Mouse (Mus musculus): ENCODE data around the gene Fgr.

Gene Fgr

DNA sequence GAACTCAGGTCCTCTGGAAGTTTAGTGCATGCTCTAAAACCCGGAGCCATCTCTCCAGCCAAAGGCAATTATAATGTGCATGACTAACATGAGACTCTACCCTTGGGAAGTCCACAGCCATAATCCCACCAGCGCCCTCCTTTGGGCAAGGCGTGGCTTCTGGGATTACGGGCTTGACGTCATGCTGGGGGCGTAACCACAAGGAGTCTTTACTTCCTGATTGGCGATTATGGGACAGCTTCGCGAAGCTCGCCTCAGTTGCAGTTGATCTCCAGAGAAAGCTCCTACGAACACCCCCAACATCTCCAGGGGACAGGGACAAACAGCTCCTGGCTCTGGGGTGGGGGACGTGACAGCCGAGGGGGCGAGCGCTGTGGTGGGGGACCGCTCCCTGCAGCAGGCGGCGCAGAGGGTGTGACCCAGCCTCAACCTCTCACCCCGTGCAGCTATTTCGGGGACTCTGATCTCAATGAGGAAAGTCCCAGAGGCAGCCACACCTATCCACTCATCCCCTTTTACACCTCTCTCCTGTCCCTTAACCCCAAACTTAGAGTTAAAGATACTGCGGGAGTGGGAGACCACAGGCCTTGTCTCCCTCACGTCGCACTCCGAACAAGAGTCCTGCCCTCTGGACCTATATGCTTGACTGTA, 23.9 kb upstream of the Fgr start:
- no peaks in the 10 kb centered on the region for H3K27me3 ChIP-seq (ENCODE audit: control insufficient read depth, insufficient read depth, low read length, poor library complexity, severe bottlenecking)
- no peak for DNase-seq (ENCODE audit: low read depth, low spot score)
- no peaks in the 10 kb centered on the region for H3K36me3 ChIP-seq (ENCODE audit: control insufficient read depth, insufficient read depth, low read length, poor library complexity, severe bottlenecking)

DNA sequence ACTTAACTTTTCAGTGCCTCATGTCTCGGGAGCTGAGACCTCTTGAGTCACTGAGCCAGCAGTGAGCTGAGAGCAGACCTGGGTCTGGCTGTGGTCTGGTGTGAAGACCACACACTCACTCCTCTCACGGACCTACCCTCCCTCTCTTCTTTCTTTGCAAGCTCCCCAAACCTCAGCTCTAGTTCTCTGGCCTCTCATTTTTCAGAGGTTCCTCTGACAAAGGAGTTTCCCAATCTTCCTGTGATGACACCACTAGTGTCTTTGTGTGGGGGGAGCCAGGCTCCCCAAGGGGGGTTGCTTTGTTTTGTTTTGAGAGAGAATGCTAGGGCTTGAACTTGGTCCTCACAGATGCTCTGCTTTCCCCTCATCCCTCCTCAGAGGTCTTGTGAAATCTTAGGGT, 22.9 kb upstream of the Fgr start:
- DNase-seq (ENCODE audit: low read depth, low spot score), result no peak
- Histone ChIP-seq H3K36me3 (ENCODE audit: control insufficient read depth, insufficient read depth, low read length, poor library complexity, severe bottlenecking) (no peaks in the 10 kb centered on the region), H3K27me3 (ENCODE audit: control insufficient read depth, insufficient read depth, low read length, poor library complexity, severe bottlenecking) (no peaks in the 10 kb centered on the region)

DNA sequence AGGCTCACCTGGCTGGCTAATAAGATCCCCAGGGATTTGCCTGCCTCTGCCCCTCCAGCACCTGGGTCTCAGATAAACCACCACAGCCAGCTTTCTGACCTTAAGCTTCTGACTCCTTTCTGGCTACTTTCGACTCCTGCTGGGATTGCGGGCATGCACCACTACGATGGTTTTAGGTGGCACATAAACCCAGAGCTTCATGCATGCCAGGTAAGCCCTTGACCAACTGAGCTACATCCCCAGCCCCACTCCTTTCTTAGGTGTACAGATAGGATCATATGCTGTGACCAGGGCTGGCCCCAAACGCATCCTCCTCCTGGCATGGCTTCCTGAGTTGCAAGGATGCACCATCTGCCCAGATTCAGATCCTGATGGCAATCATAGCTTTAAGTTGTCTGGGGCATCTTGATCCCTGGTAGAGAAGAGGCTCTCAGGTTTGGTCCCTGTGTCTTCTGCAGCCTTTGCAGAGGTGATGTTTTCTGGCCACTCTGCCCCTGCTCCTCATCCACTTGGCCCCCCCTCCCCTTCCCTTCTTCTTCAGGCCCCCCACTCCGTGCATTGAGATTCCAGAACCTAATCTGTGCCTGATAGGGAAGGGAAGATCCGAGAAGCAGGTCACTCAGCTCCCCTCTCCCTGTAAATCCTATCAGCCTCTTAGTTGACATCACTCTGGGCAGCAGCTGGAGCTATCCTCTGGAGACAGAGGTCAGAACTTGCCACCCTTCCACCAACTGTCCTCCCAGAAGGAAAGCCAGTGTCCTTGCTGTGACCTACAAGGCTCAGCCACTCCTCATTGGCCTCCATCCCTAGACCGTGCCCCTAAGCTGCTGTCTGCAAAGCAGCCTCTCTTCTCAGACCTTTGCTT, 19.1 kb upstream of the Fgr start:
- no peak for DNase-seq (ENCODE audit: low read depth, low spot score)
- H3K36me3 ChIP-seq (ENCODE audit: control insufficient read depth, insufficient read depth, low read length, poor library complexity, severe bottlenecking), result no peaks in the 10 kb centered on the region
- H3K27me3 ChIP-seq (ENCODE audit: control insufficient read depth, insufficient read depth, low read length, poor library complexity, severe bottlenecking), result no peaks in the 10 kb centered on the region

DNA sequence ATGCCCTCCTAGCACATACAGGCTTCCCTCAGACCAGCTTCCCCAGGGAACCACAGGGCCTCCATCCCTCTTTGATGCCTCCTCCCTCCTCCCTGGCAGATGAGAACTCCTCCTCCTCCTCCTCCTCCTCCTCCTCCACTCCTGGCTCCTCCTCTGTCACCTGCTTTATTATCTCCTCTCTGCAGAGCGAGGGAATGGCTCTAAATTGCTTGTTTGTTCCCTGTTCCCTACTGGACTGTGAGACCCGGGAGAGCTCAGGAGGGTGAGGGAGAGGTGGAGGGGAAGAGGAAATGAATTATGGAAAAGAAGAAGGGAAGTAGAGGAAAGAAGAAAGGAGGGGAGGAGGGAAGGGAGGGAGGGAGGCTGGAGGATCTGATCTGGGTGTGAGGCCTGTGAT, 18.5 kb upstream of the Fgr start:
- no peaks in the 10 kb centered on the region for H3K27me3 ChIP-seq (ENCODE audit: control insufficient read depth, insufficient read depth, low read length, poor library complexity, severe bottlenecking)
- H3K36me3 ChIP-seq (ENCODE audit: control insufficient read depth, insufficient read depth, low read length, poor library complexity, severe bottlenecking), result no peaks in the 10 kb centered on the region
- no peak for DNase-seq (ENCODE audit: low read depth, low spot score)

DNA sequence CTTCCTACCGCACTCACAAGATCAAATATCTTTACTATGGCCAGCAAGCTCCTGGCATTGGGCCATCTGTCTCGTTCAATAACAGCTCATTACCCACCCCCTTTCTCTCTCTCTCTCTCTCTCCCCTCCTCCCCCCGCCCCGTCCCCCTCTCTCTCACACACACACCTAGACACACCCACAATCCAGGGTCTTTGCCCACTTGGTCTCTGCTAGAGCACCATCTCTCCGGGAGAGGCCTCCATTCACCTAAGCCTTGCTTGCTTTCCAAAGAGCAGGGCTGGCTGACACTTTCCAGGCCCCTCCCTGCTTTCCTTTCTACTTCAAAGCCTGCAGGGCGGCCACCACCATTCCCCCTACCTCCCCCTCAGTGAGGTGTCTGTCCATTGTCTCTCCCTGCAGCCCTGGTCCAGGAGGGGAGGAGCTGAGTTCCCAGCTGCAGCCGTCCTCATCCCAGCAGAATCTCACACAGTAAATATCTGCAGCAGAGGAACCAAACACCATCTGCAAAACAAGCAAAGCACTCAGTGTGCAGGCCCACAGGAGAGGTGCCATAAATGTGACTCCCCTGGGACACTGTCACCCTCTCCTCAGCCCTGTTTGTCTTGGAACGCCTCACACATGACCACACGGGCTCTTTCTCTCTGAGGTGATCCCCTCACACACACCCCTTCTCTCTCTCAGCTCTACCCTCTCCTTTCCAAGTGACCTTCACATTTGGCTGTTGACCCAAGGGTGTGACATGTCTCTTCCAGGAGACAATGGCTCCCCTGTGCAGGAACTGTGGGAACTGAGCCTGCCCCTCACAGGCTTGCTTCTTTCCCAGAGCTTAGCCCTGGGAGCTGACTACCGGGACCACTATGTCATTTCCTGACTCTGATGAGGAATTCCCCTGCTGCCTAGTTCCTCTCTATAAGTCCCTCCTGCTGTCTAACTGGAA, 14.9 kb upstream of the Fgr start:
- Histone ChIP-seq H3K36me3 (ENCODE audit: control insufficient read depth, insufficient read depth, low read length, poor library complexity, severe bottlenecking) (no peaks in the 10 kb centered on the region), H3K27me3 (ENCODE audit: control insufficient read depth, insufficient read depth, low read length, poor library complexity, severe bottlenecking) (no peaks in the 10 kb centered on the region)
- DNase-seq (ENCODE audit: low read depth, low spot score), result peak; percentile 63

DNA sequence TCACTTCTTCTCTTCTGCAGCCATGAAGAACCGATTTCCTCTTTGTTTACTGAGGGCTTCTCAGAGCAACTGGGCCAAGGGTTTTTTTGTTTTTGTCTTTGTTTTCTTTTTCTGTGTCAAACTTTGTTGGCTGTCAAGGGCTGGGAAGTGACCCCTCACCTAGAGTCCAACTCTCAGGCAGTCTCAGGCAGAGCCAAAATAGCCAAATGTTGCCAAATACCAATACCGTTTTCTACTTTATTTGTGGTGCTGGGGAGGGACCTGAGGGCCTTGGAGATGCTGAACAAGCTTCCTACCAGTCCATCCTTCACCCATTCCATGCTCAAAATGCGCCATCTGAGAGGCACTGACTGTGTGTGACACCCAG, 14.2 kb upstream of the Fgr start:
- H3K36me3 ChIP-seq (ENCODE audit: control insufficient read depth, insufficient read depth, low read length, poor library complexity, severe bottlenecking), result no peaks in the 10 kb centered on the region
- DNase-seq (ENCODE audit: low read depth, low spot score), result no peak

DNA sequence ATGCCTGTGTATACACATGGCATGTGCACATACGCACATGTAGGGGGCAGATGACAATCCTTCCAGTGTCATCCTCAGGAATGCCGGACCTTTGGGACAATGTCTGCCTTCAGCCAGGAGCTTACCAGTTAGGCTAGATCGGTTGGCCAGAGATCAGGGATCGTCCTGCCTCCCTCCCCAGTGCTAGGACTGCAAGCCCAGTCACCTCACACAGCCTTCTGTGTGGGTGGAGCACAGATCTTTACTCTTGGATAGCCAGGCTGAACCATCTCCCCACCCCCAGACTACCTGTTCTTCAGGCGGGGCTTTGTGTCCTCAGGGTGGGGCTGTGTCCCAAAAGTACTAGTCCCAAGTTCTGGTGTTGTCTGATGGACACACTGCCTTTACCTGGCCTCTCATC, 13.6 kb upstream of the Fgr start:
- Histone ChIP-seq H3K36me3 (ENCODE audit: control insufficient read depth, insufficient read depth, low read length, poor library complexity, severe bottlenecking) (no peaks in the 10 kb centered on the region), H3K27me3 (ENCODE audit: control insufficient read depth, insufficient read depth, low read length, poor library complexity, severe bottlenecking) (no peaks in the 10 kb centered on the region)
- DNase-seq (ENCODE audit: low read depth, low spot score), result no peak

More for the DNA sequence above, 14.2 kb upstream of the Fgr start:
- no peaks in the 10 kb centered on the region for H3K27me3 ChIP-seq (ENCODE audit: control insufficient read depth, insufficient read depth, low read length, poor library complexity, severe bottlenecking)

DNA sequence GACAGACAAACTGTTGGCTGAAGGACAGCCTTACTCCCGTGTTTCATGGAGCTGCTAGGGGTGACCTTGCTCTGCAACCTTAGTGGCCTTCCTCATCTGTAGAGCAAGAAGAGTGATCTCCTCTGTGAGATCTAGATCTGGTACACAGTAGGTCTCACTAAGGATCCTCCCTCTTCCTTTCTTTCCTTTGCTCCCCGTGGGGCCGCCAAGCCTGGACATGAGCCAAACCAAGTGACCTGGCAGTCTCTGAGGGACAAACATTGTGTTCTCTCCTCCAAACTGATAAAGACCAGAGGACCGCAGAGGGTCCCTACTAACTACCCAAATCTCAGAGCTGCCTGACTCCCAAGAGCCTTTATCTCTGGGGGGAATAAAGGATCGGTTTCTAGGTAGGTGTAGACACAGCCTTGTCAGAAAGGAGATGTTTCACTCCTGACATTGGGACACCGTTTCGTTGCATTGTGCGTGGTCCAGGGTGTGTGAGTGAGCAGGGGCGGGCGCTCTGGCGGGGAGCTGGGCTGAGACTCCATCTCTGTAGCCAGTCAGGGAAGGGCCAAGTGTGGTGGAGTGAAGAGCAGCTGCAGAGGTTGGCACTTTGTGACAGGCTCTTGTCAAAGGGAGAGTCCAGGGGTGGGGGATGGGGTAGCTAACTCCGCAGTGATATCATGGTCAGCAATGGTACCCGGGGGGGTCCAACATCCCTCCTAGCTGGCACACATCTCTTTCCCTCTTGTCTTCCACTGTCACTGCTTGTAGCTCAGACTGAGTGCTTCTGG, 12.8 kb upstream of the Fgr start:
- no peaks in the 10 kb centered on the region for H3K36me3 ChIP-seq (ENCODE audit: control insufficient read depth, insufficient read depth, low read length, poor library complexity, severe bottlenecking)
- no peak for DNase-seq (ENCODE audit: low read depth, low spot score)
- no peaks in the 10 kb centered on the region for H3K27me3 ChIP-seq (ENCODE audit: control insufficient read depth, insufficient read depth, low read length, poor library complexity, severe bottlenecking)

DNA sequence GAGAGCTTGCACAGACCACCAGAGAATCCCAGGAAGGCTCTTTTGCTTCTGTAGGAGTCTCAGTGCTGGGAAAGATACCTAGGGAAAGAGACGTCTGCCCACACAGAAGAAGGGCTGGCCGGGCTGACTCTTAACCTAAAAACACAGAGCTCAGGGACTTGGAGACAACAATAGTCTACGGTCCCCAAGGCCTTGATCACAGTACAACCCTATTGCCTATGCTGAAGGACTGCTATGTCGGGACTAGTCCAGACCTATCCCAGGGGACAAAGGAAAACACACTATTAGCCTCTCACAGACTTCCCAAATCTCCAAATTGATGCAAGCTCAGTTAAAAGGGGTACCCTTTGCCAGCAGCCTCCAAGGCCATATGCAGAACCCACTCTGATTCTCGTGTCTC, 12.0 kb upstream of the Fgr start:
- DNase-seq (ENCODE audit: low read depth, low spot score), result no peak
- no peaks in the 10 kb centered on the region for H3K36me3 ChIP-seq (ENCODE audit: control insufficient read depth, insufficient read depth, low read length, poor library complexity, severe bottlenecking)

DNA sequence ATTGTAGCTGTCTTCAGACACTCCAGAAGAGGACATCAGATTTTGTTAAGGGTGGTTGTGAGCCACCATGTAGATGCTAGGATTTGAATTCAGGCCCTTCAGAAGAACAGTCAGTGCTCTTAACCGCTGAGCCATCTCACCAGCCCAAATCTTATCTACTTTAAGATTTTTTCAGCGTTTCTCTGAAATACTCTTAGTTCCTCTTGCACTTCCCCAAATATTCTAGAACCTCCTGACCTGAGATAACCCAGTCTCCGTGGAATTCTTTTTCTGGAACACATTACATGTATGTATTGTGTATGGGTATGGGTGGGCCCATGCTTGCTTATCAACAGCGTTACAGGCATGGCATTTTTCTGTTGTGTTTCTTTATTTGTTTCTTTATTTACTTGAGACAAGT, 11.3 kb upstream of the Fgr start:
- no peak for DNase-seq (ENCODE audit: low read depth, low spot score)
- Histone ChIP-seq H3K27me3 (ENCODE audit: control insufficient read depth, insufficient read depth, low read length, poor library complexity, severe bottlenecking) (no peaks in the 10 kb centered on the region), H3K36me3 (ENCODE audit: control insufficient read depth, insufficient read depth, low read length, poor library complexity, severe bottlenecking) (no peaks in the 10 kb centered on the region)

More for the DNA sequence above, 12.0 kb upstream of the Fgr start:
- H3K27me3 ChIP-seq (ENCODE audit: control insufficient read depth, insufficient read depth, low read length, poor library complexity, severe bottlenecking), result no peaks in the 10 kb centered on the region

DNA sequence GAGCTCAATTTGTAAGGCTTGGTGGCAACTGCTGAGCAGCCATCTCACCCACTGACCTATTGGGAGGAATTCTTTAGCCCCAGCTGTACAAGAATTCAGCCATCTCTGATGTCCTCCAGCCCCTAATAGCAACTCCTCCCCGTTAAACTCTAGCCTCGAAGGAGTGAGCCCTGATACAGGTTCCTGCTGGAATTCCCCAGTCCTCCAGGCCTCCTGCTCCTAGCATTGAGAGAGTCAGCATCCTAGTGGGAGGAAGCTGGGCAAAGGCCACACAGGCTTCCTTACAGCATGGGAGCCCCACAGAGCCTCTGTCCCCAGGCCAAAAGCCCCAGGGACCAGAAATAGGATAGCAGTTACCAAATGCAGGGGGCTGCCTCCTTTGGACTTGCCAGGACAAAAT, 10.5 kb upstream of the Fgr start:
- no peak for DNase-seq (ENCODE audit: low read depth, low spot score)
- H3K27me3 ChIP-seq (ENCODE audit: control insufficient read depth, insufficient read depth, low read length, poor library complexity, severe bottlenecking), result no peaks in the 10 kb centered on the region
- H3K36me3 ChIP-seq (ENCODE audit: control insufficient read depth, insufficient read depth, low read length, poor library complexity, severe bottlenecking), result no peaks in the 10 kb centered on the region

DNA sequence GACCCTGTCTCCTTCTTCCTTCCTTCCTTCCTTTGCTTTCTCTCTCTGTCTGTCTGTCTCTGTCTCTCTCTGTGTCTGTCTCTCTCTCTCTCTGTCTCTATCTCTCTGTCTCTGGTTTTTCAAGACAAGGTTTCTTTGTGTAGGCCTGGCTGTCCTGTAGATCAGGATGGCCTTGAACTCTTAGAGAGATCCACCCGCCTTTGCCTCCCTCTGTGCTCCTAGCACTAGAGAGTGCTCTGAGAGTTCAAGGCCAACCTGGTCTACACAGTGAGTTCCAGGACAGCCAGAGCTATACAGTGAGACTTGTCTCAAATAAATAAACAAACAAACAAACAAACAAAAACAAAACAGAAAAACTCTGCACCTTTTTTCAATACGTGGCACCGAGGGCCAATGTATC, 9.8 kb upstream of the Fgr start:
- Histone ChIP-seq H3K36me3 (ENCODE audit: control insufficient read depth, insufficient read depth, low read length, poor library complexity, severe bottlenecking) (no peaks in the 10 kb centered on the region), H3K27me3 (ENCODE audit: control insufficient read depth, insufficient read depth, low read length, poor library complexity, severe bottlenecking) (no peaks in the 10 kb centered on the region)
- DNase-seq (ENCODE audit: low read depth, low spot score), result no peak

DNA sequence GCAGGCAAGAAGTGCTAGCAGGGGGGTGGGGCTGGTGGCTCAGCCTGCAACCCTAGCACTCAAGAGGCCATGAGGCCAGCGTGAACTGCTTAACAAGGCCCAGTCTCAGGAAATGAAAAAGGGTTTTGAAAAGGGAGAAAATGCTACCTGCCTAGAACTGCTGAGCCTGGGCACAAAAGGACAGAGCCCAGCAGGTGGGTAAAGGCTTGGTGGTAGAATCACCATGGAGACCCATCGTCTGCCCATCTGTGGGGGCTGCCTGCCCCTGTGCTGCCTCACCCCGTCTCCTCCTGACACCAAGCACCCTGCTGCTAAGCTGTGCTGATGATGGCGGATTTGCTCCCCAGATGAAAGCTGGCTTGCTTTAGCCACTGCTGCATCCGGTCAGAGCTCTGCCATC, 9.4 kb upstream of the Fgr start:
- DNase-seq (ENCODE audit: low read depth, low spot score), result no peak
- Histone ChIP-seq H3K36me3 (ENCODE audit: control insufficient read depth, insufficient read depth, low read length, poor library complexity, severe bottlenecking) (no peaks in the 10 kb centered on the region), H3K27me3 (ENCODE audit: control insufficient read depth, insufficient read depth, low read length, poor library complexity, severe bottlenecking) (no peaks in the 10 kb centered on the region)

DNA sequence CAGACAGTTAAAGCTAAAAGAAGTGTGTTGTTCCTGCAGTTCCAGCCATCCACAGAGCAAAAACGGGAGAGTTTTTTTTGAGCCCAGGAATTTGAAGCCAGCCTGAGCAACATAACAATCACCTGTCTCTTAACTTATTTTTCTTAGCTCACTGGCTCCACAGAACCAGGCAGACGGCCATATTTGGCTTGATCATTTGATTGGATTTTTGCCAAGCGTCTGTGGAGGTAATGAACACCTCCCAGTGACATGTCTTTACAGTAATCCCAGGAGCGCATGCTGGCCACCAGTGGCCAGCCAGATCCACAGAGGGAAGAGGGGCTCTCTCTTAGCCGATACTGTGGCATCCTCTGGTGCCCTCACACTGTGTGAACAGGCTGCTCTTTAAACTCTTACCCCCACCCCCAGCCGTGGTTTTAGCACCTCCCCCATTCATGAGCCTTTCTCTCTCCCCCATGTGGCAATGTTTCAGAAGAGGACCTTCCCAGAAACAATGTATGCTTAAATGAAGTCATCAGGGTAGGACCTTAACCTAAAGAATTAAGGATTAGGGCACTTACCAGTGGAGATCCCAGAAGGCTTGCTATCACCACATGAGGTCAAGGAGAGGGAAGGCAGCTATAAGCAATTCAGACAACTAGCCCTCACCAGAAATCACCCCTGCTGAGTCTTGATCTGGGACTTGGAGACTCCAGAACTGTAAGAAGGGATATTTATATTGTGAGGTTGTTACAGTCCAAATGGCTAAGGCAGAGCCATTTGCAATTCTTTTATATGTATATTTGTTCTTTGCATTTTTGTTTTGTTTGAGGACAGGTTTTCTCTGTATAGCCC, 5.6 kb upstream of the Fgr start:
- H3K27me3 ChIP-seq (ENCODE audit: control insufficient read depth, insufficient read depth, low read length, poor library complexity, severe bottlenecking), result no peaks in the 10 kb centered on the region
- DNase-seq (ENCODE audit: low read depth, low spot score), result no peak
- H3K36me3 ChIP-seq (ENCODE audit: control insufficient read depth, insufficient read depth, low read length, poor library complexity, severe bottlenecking), result no peaks in the 10 kb centered on the region

Measured in splenic B cell, adult 2 months (primary cell).